25 mouse cellular contexts compared by ENCODE assay signal in genomic region chr6:26287900-26288299, GRCm38 (mm10).
"Had no signal": no experiment of that assay in that cellular context is flagged by ENCODE, and none has a peak within 500 bp of the region (broad histone marks: within the 10 kb centered on the region; RNA-seq: fewer than 3 reads in every experiment).

No protein-coding gene starts in this region.

- H3K4me1 ChIP-seq: embryonic facial prominence, embryonic 10.5 days; embryonic facial prominence, embryonic 12.5 days; embryonic facial prominence, embryonic 13.5 days; embryonic facial prominence, embryonic 15.5 days; forebrain, embryonic 10.5 days; forebrain, embryonic 12.5 days; forebrain, embryonic 13.5 days; forebrain, embryonic 15.5 days had no signal

- H3K9ac ChIP-seq: embryonic facial prominence, embryonic 12.5 days; embryonic facial prominence, embryonic 13.5 days; embryonic facial prominence, embryonic 15.5 days; forebrain, embryonic 12.5 days; forebrain, embryonic 13.5 days; forebrain, embryonic 15.5 days; forebrain, postnatal 0 days had no signal

- H3K27ac ChIP-seq: embryonic facial prominence, embryonic 10.5 days; embryonic facial prominence, embryonic 12.5 days; embryonic facial prominence, embryonic 13.5 days; embryonic facial prominence, embryonic 15.5 days; forebrain, embryonic 10.5 days; forebrain, embryonic 12.5 days; forebrain, embryonic 13.5 days; forebrain, embryonic 15.5 days; gastrocnemius, adult 2 months; heart, adult 2 months had no signal

- DNase-seq: cerebellum, adult 9-10 months; cerebellum, adult 9-11 months; cerebellum, postnatal 10 days; cerebellum, postnatal 14 days; cerebellum, postnatal 25 days; cerebellum, postnatal 36 days; embryo, embryonic 11 days; forebrain, postnatal 0 days; gastrocnemius, adult 2 months; gastrocnemius, postnatal 10 days; gastrocnemius, postnatal 14 days; gastrocnemius, postnatal 25 days; gastrocnemius, postnatal 36 days; heart, adult 11 months; heart, adult 18-20 months; heart, adult 2 months had no signal

- H3K9me3 ChIP-seq: embryonic facial prominence, embryonic 10.5 days; embryonic facial prominence, embryonic 12.5 days; embryonic facial prominence, embryonic 13.5 days; embryonic facial prominence, embryonic 15.5 days; forebrain, embryonic 10.5 days; forebrain, embryonic 12.5 days; forebrain, embryonic 13.5 days; forebrain, embryonic 15.5 days had no signal

- H3K27me3 ChIP-seq: embryonic facial prominence, embryonic 12.5 days; embryonic facial prominence, embryonic 13.5 days; embryonic facial prominence, embryonic 15.5 days; forebrain, embryonic 12.5 days; forebrain, embryonic 13.5 days; forebrain, embryonic 15.5 days had no signal

- H3K4me3 ChIP-seq: embryonic facial prominence, embryonic 10.5 days; embryonic facial prominence, embryonic 12.5 days; embryonic facial prominence, embryonic 13.5 days; embryonic facial prominence, embryonic 15.5 days; erythroblast, embryonic 14.5 days; forebrain, embryonic 10.5 days; forebrain, embryonic 12.5 days; forebrain, embryonic 13.5 days; forebrain, embryonic 15.5 days; gastrocnemius, adult 2 months; heart, adult 2 months had no signal

- H3K36me3 ChIP-seq: embryonic facial prominence, embryonic 10.5 days; embryonic facial prominence, embryonic 12.5 days; embryonic facial prominence, embryonic 13.5 days; embryonic facial prominence, embryonic 15.5 days; forebrain, embryonic 10.5 days; forebrain, embryonic 12.5 days; forebrain, embryonic 15.5 days had no signal
